Mouse (Mus musculus) ES-Bruce4 (cell line): ENCODE measurements around the gene Plcl1.

Experiments
- CTCF ChIP-seq: IDR thresholded peaks from one replicate; pipeline ENCODE4 v1.8.1; 2011; ENCODE audit warnings: low read depth, low read length
- EP300 ChIP-seq: IDR thresholded peaks from 2 replicates; pipeline ENCODE4 v1.6.1; 2011; ENCODE audit warnings: low read depth, low read length; ENCODE audit not compliant: insufficient read depth
- POLR2A ChIP-seq: IDR thresholded peaks from one replicate; pipeline ENCODE4 v1.8.1; 2011; ENCODE audit warnings: low read length; ENCODE audit not compliant: insufficient read depth

GRCm38 (mm10) chr1:55533823-55534222 lies 128.1 kb downstream of the Plcl1 start:
- TF ChIP-seq CTCF (no peak), POLR2A (no peak), EP300 (no peak)
